Mouse (Mus musculus) left cerebral cortex, adult 8-10 months (tissue): ENCODE data around the gene Txlng. TPM values are rescaled to one million over a fixed set of nuclear protein-coding genes. Genes with fewer than 3 reads are reported as not detected.
"Not testable (repeated sequence)": the region's sequence is repeated elsewhere in the genome, so short reads cannot be mapped to it uniquely, and the experiment has no call there.

Source experiments
- DNase-seq, 2 experiments: peaks; one replicate each; pipeline ENCODE4 v3.0.0; 2022; ENCODE audit warnings: low spot score in 2 of 2
- total RNA-seq, 4 experiments: library from RNA; stranded (reverse); gene quantifications; 2 replicates each; pipeline ENCODE4 v1.2.4; 2022

The Txlng gene
- 10 to 100 TPM; 17.9 to 20.6 (median 18.4) TPM for total RNA-seq

GRCm38 (mm10) chrX:162829203-162829708 is at the start of gene Txlng:
Gene Txlng (minus strand): TSS chrX:162829454.
- DNase-seq, result peak; percentile 82 to 98

GRCm38 (mm10) chrX:162878236-162878635 is 49.0 kb upstream of the Txlng start:
- DNase-seq, result no peak

GRCm38 (mm10) chrX:162873761-162874160 is 44.5 kb upstream of the Txlng start:
- no peak for DNase-seq

- DNase-seq, result no peak
These were observed 42.7 kb upstream of the Txlng start for GRCm38 (mm10) chrX:162871734-162872517.

- DNase-seq, result no peak
These were observed 39.2 kb upstream of the Txlng start for GRCm38 (mm10) chrX:162868294-162868965.

- no peak for DNase-seq
These were observed 19.4 kb upstream of the Txlng start for GRCm38 (mm10) chrX:162848682-162849081.

GRCm38 (mm10) chrX:162845531-162845930 is 16.3 kb upstream of the Txlng start:
- DNase-seq, result no peak

GRCm38 (mm10) chrX:162844447-162845100 is 15.3 kb upstream of the Txlng start:
- DNase-seq, result no peak

- no peak for DNase-seq
These were observed 2.8 kb upstream of the Txlng start for GRCm38 (mm10) chrX:162832101-162832500.

- no peak for DNase-seq
These were observed 2.3 kb upstream of the Txlng start for GRCm38 (mm10) chrX:162831542-162831941.

- no peak for DNase-seq
These were observed 1.8 kb upstream of the Txlng start for GRCm38 (mm10) chrX:162831036-162831435.

GRCm38 (mm10) chrX:162830313-162830712 is 1.1 kb upstream of the Txlng start:
- DNase-seq, result not testable (repeated sequence)

- no peak for DNase-seq
These were observed 487 bp upstream of the Txlng start for GRCm38 (mm10) chrX:162829741-162830140.

GRCm38 (mm10) chrX:162828783-162829182 is 471 bp downstream of the Txlng start:
- no peak for DNase-seq

GRCm38 (mm10) chrX:162828016-162828415 is 1.2 kb downstream of the Txlng start:
- no peak for DNase-seq

- peak in 1 of 2 experiments; percentile 12 for DNase-seq
These were observed 28.9 kb downstream of the Txlng start for GRCm38 (mm10) chrX:162800371-162800770.

- not testable (repeated sequence) for DNase-seq
These were observed 37.9 kb downstream of the Txlng start for GRCm38 (mm10) chrX:162791392-162791791.

- no peak for DNase-seq
These were observed 40.9 kb downstream of the Txlng start for GRCm38 (mm10) chrX:162788372-162788771.

GRCm38 (mm10) chrX:162770726-162771125 is 58.5 kb downstream of the Txlng start:
- no peak for DNase-seq

GRCm38 (mm10) chrX:162761716-162762395 is 67.4 kb downstream of the Txlng start:
- DNase-seq, result no peak

GRCm38 (mm10) chrX:162760958-162761515 is 68.2 kb downstream of the Txlng start:
- no peak for DNase-seq
